Mouse (Mus musculus) myocyte (in vitro differentiated cells): ENCODE results near the gene Adamts17.

Experiments used
- CEBPB ChIP-seq: IDR thresholded peaks from 2 replicates; pipeline ENCODE4 v1.6.1; 2011; ENCODE audit warnings: mild to moderate bottlenecking, moderate library complexity; ENCODE audit not compliant: poor library complexity, insufficient read depth, severe bottlenecking
- E2F4 ChIP-seq: IDR thresholded peaks from one replicate; pipeline ENCODE4 v1.6.1; 2011; ENCODE audit warnings: mild to moderate bottlenecking, control low read depth, moderate library complexity; ENCODE audit not compliant: insufficient read depth
- MAX ChIP-seq: IDR thresholded peaks from one replicate; pipeline ENCODE4 v1.6.1; 2011; ENCODE audit warnings: low read depth, mild to moderate bottlenecking, control low read depth
- MYOD1 ChIP-seq, 3 experiments: IDR thresholded peaks; one replicate each; pipeline ENCODE4 v1.6.1; 2011; ENCODE audit warnings: control low read depth in 2 of 3, low read depth in 2 of 3, mild to moderate bottlenecking in 2 of 3, moderate library complexity in 1 of 3; ENCODE audit not compliant: insufficient read length in 2 of 3, control insufficient read depth in 1 of 3
- MYOG ChIP-seq, 3 experiments: IDR thresholded peaks; one replicate each; pipeline ENCODE4 v1.6.1; 2011; ENCODE audit warnings: control low read depth in 2 of 3, low read depth in 2 of 3, mild to moderate bottlenecking in 2 of 3; ENCODE audit not compliant: insufficient read length in 2 of 3, control insufficient read depth in 1 of 3, insufficient read depth in 1 of 3
- POLR2A ChIP-seq: IDR thresholded peaks from one replicate; pipeline ENCODE4 v1.6.1; 2011; ENCODE audit warnings: low read depth, mild to moderate bottlenecking, control low read depth, moderate library complexity; ENCODE audit not compliant: insufficient read length
- POLR2AphosphoS2 ChIP-seq: IDR thresholded peaks from one replicate; pipeline ENCODE4 v1.6.1; 2011; ENCODE audit warnings: low read depth, control low read depth; ENCODE audit not compliant: insufficient read length
- REST ChIP-seq: IDR thresholded peaks from one replicate; pipeline ENCODE4 v1.6.1; 2011; ENCODE audit warnings: mild to moderate bottlenecking, control low read depth, moderate library complexity; ENCODE audit not compliant: insufficient read depth, insufficient read length
- SRF ChIP-seq: IDR thresholded peaks from one replicate; pipeline ENCODE4 v1.6.1; 2011; ENCODE audit warnings: low read depth; ENCODE audit not compliant: control insufficient read depth, insufficient read length
- TCF12 ChIP-seq: IDR thresholded peaks from one replicate; pipeline ENCODE4 v1.6.1; 2011; ENCODE audit warnings: mild to moderate bottlenecking, control low read depth; ENCODE audit not compliant: poor library complexity, insufficient read depth, severe bottlenecking
- TCF3 ChIP-seq: IDR thresholded peaks from one replicate; pipeline ENCODE4 v1.6.1; 2011; ENCODE audit warnings: low read depth, control low read depth; ENCODE audit not compliant: insufficient read length
- USF1 ChIP-seq: IDR thresholded peaks from one replicate; pipeline ENCODE4 v1.6.1; 2011; ENCODE audit warnings: low read depth, mild to moderate bottlenecking, control low read depth, moderate library complexity

GRCm38 (mm10) chr7:67027696-67028095 lies 188.2 kb downstream of the Adamts17 start:
- TF ChIP-seq POLR2A (no peak), USF1 (no peak), TCF12 (no peak), MYOG (IDR thresholded peaks at IDR 0.05; ENCODE audit: control insufficient read depth in 1 of 3, insufficient read depth in 1 of 3, insufficient read length in 2 of 3, low read depth in 2 of 3) (no peak), MAX (no peak), TCF3 (no peak), POLR2AphosphoS2 (no peak), SRF (no peak), E2F4 (no peak), MYOD1 (IDR thresholded peaks at IDR 0.05; ENCODE audit: control insufficient read depth in 1 of 3, insufficient read length in 2 of 3, low read depth in 2 of 3) (no peak), REST (no peak), CEBPB (no peak)
